Mouse (Mus musculus): ENCODE results near the gene 1700042G07Rik.

DNA sequence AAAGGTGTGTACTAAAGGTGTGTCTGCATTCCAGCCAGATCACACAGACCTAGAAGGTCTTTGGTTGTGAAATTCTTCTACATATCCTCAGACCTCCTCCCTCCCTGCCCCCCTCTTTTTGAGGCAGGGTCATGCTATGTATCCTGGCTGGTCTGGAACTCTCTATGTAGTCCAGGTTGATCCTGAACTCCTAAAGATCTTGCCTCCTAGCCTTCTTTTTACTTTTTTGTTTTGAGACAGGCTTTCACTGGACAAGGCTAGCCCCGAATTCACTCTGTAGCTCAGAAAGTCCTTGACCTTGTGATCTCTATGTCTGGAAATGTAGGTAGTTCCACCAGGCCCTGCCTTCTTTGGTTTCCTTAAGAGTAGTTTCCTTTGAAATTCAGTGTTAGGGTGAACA is 35.7 kb downstream of the 1700042G07Rik start:
- TF ChIP-seq CTCF (IDR thresholded peaks at IDR 0.05; ENCODE audit: borderline replicate concordance, control insufficient read depth, extremely low read depth, insufficient read depth, low read length, poor library complexity) = no peak
- TF ChIP-seq POLR2A (IDR thresholded peaks at IDR 0.05; ENCODE audit: control insufficient read depth, extremely low read depth, insufficient read depth, low read length, poor library complexity) = no peak

Data from thymus, adult 2 months (tissue).